Mouse (Mus musculus): ENCODE measurements around the gene Smlr1.

- TF ChIP-seq CTCF (conservative IDR thresholded peaks at IDR 0.05; ENCODE audit: low read length) = no peak
- no peak for TF ChIP-seq NANOG (IDR thresholded peaks at IDR 0.05; ENCODE audit: borderline replicate concordance, low read length)
- TF ChIP-seq POU5F1 (IDR thresholded peaks at IDR 0.05; ENCODE audit: borderline replicate concordance, low read length) = no peak
Measured at GRCm38 (mm10) chr10:25552936-25553335, 16.9 kb upstream of the Smlr1 start.

All from E14TG2a.4 (cell line).